Comparison of ENCODE assay signal across 28 mouse cellular contexts in genomic region chr15:100400592-100401250, GRCm38 (mm10). TPM values are rescaled to one million over a fixed set of nuclear protein-coding genes. Genes with fewer than 3 reads are reported as not detected.
DNase-seq lines count a peak whose midpoint lies in the region; TF ChIP-seq lines count a peak whose summit lies in the region.
"Had no signal": no experiment of that assay in that cellular context is flagged by ENCODE, and none has a peak within 500 bp of the region (broad histone marks: within the 10 kb centered on the region; RNA-seq: fewer than 3 reads in every experiment).

No protein-coding gene starts in this region.

- intact Hi-C loops in heart, adult 2 months (cut with DNase I): no loop called here

- no peaks in the 10 kb centered on the region for H3K79me2 ChIP-seq in heart, adult 2 months (replicated peaks; ENCODE audit: control insufficient read depth, insufficient read depth, low read length)

- H3K4me3 ChIP-seq in heart, embryonic 10.5 days: no peak overlapping the region
- no peak overlapping the region for H3K4me3 ChIP-seq in heart, adult 2 months
- H3K4me3 ChIP-seq: forebrain, embryonic 10.5 days; hindbrain, embryonic 10.5 days; lung, embryonic 15.5 days; midbrain, embryonic 10.5 days had no signal

- no peaks in the 10 kb centered on the region for H3K9me3 ChIP-seq in heart, embryonic 10.5 days
- H3K9me3 ChIP-seq: forebrain, embryonic 10.5 days; hindbrain, embryonic 10.5 days; lung, embryonic 15.5 days; midbrain, embryonic 10.5 days had no signal

- H3K9ac ChIP-seq in heart, adult 2 months (ENCODE audit: low read depth, low read length): no peak overlapping the region
- H3K9ac ChIP-seq: forebrain, postnatal 0 days; lung, embryonic 15.5 days had no signal

- no peaks in the 10 kb centered on the region for H3K4me1 ChIP-seq in heart, embryonic 10.5 days
- H3K4me1 ChIP-seq in heart, adult 2 months (ENCODE audit: control insufficient read depth, insufficient read depth, low read length): 0 out of 2 replicates have a peak, but pooled peaks cover under 1% of the 10 kb centered on the region
- H3K4me1 ChIP-seq: forebrain, embryonic 10.5 days; hindbrain, embryonic 10.5 days; lung, embryonic 15.5 days; midbrain, embryonic 10.5 days had no signal

- H3K27me3 ChIP-seq in heart, embryonic 10.5 days (ENCODE audit: insufficient read depth, poor library complexity, severe bottlenecking): no peaks in the 10 kb centered on the region
- no peaks in the 10 kb centered on the region for H3K27me3 ChIP-seq in heart, adult 2 months (ENCODE audit: control insufficient read depth, insufficient read depth, low read length)
- H3K27me3 ChIP-seq: lung, embryonic 15.5 days had no signal

- peaks cover 90% of the 10 kb centered on the region for H3K36me3 ChIP-seq in heart, embryonic 10.5 days
- no peaks in the 10 kb centered on the region for H3K36me3 ChIP-seq in heart, adult 2 months (ENCODE audit: control insufficient read depth, insufficient read depth, low read length)

- WGBS in heart, embryonic 10.5 days: 86% methylated on average over 16 of the region's 16 CpGs
- WGBS in heart, adult 2 months: 88% methylated on average over 16 of the region's 16 CpGs

- TF ChIP-seq EP300 in heart, adult 2 months (IDR thresholded peaks at IDR 0.05; ENCODE audit: insufficient read depth, low read depth, low read length): no peak

- no peak overlapping the region for H3K27ac ChIP-seq in heart, embryonic 10.5 days
- H3K27ac ChIP-seq in heart, adult 2 months: no peak overlapping the region
- H3K27ac ChIP-seq: forebrain, embryonic 10.5 days; hindbrain, embryonic 10.5 days; lung, embryonic 15.5 days; macrophage; midbrain, embryonic 10.5 days had no signal

- no peak for TF ChIP-seq POLR2A in heart, adult 2 months (IDR thresholded peaks at IDR 0.05; ENCODE audit: insufficient read depth, low read depth, low read length)

- DNase-seq in heart, embryonic 10.5 days (ENCODE audit: low spot score): peak; percentile 71
- DNase-seq in heart, adult 2 months: no peak
- peak; percentile 58 for DNase-seq in MN1 (ENCODE audit: low spot score)
- peak; percentile 72 to 79 for DNase-seq in kidney, adult 8-10 months
- DNase-seq in kidney, postnatal 25 days: peak; percentile 81 to 90
- no peak for DNase-seq in cerebellum, adult 18-20 months
- no peak for DNase-seq in urinary bladder, adult 18-20 months (ENCODE audit: low spot score in 2 of 2)
- no peak for DNase-seq in left cerebral cortex, adult 9 months (ENCODE audit: low spot score in 2 of 2)
- DNase-seq: adrenal gland, postnatal 36 days; cerebellum, adult 11-12 months; cerebellum, postnatal 25 days; embryo, embryonic 11 days; forebrain, postnatal 0 days; gastrocnemius, postnatal 36 days; thymus, postnatal 36 days had no signal

- TF ChIP-seq CTCF in heart, adult 2 months (IDR thresholded peaks at IDR 0.05): no peak

RNA-seq across cellular contexts. Expression of gene Gm5475, which starts 21.2 kb away (rescaled TPM):
- polyA plus RNA-seq in heart, embryonic 10.5 days (2016; fragmentation: Nextera tagmentation; extraction: Ambion mirVana): not detected in 2 replicates
- total RNA-seq in heart, adult 2 months (2021): not detected
- polyA plus RNA-seq in heart, adult 2 months (2012; rRNA removed): not detected in 2 replicates
- total RNA-seq: adrenal gland, postnatal 36 days; ES-E14; forebrain, postnatal 0 days; gastrocnemius, postnatal 36 days had no signal
- polyA plus RNA-seq: CD4-positive, CD25-positive, alpha-beta regulatory T cell, adult 4 months; hindbrain, embryonic 10.5 days; macrophage had no signal

RNA-seq across cellular contexts. Expression of gene Slc11a2, which starts 24.2 kb away (rescaled TPM):
- polyA plus RNA-seq in heart, embryonic 10.5 days (2016; fragmentation: Nextera tagmentation; extraction: Ambion mirVana): 20.4 and 24.5 TPM in 2 replicates
- total RNA-seq in heart, adult 2 months (2021): 10 to 100 TPM; 38.9 to 43.7 TPM
- 24.4 and 45.6 TPM in 2 replicates for polyA plus RNA-seq in heart, adult 2 months (2012; rRNA removed)

RNA-seq across cellular contexts. Expression of gene Higd1c, which starts 36.4 kb away (rescaled TPM):
- polyA plus RNA-seq in heart, embryonic 10.5 days (2016; fragmentation: Nextera tagmentation; extraction: Ambion mirVana): not detected in 2 replicates
- total RNA-seq in heart, adult 2 months (2021): not detected
- not detected in 2 replicates for polyA plus RNA-seq in heart, adult 2 months (2012; rRNA removed)
- total RNA-seq: adrenal gland, postnatal 36 days; ES-E14; forebrain, postnatal 0 days; gastrocnemius, postnatal 36 days; layer of hippocampus, postnatal 10 days; left cerebral cortex, postnatal 10 days had no signal
- polyA plus RNA-seq: CD4-positive, CD25-positive, alpha-beta regulatory T cell, adult 4 months; forebrain, embryonic 10.5 days; forebrain, postnatal 0 days; heart, postnatal 0 days; inflammation-experienced regulatory T-cells, adult 6 months; limb, embryonic 14.5 days; lung, embryonic 15.5 days; macrophage; midbrain, embryonic 10.5 days; small intestine, adult 2 months had no signal

RNA-seq across cellular contexts. Expression of gene Mettl7a2, which starts 47.7 kb away (rescaled TPM):
- polyA plus RNA-seq in heart, embryonic 10.5 days (2016; fragmentation: Nextera tagmentation; extraction: Ambion mirVana): not detected in 2 replicates
- total RNA-seq in heart, adult 2 months (2021): 1 to 10 TPM in 1 of 2 experiments, under 1 TPM in 1; 0.75 to 1.5 TPM
- not detected in 2 replicates for polyA plus RNA-seq in heart, adult 2 months (2012; rRNA removed)
- total RNA-seq: forebrain, postnatal 0 days had no signal
- polyA plus RNA-seq: CD4-positive, CD25-positive, alpha-beta regulatory T cell, adult 4 months; forebrain, embryonic 10.5 days; forebrain, postnatal 0 days; heart, postnatal 0 days; hindbrain, embryonic 10.5 days; inflammation-experienced regulatory T-cells, adult 6 months; lung, embryonic 15.5 days; macrophage; midbrain, embryonic 10.5 days; small intestine, adult 2 months had no signal

RNA-seq across cellular contexts. Expression of gene Methig1, which starts 47.8 kb away (rescaled TPM):
- 0.33 TPM in 1 of 2 replicates, not detected in the other for polyA plus RNA-seq in heart, embryonic 10.5 days (2016; fragmentation: Nextera tagmentation; extraction: Ambion mirVana)
- total RNA-seq in heart, adult 2 months (2021): under 1 TPM in 1 of 2 experiments, not detected in 1; 0.34 TPM
- polyA plus RNA-seq in heart, adult 2 months (2012; rRNA removed): not detected in 2 replicates
- total RNA-seq: forebrain, postnatal 0 days; gastrocnemius, postnatal 36 days; layer of hippocampus, postnatal 10 days; left cerebral cortex, postnatal 10 days had no signal
- polyA plus RNA-seq: CD4-positive, CD25-positive, alpha-beta regulatory T cell, adult 4 months; forebrain, embryonic 10.5 days; forebrain, postnatal 0 days; heart, postnatal 0 days; limb, embryonic 14.5 days; lung, embryonic 15.5 days; macrophage; midbrain, embryonic 10.5 days; small intestine, adult 2 months had no signal

Comparison
In these comparisons a context has a peak if more than half of its experiments do, and no peak if none do; other contexts are left out.
1. DNase-seq: peak in heart, embryonic 10.5 days (single experiment), MN1 (single experiment), kidney, adult 8-10 months (2 of 2) and kidney, postnatal 25 days (2 of 2); none in heart, adult 2 months (0 of 2), cerebellum, adult 18-20 months (0 of 2), urinary bladder, adult 18-20 months (0 of 2) and left cerebral cortex, adult 9 months (0 of 2).